Mouse (Mus musculus): ENCODE results near the gene Atp2b1.

- no peak for TF ChIP-seq TCF12 (IDR thresholded peaks at IDR 0.05; ENCODE audit: low read depth, low read length)
- TF ChIP-seq CHD2 (IDR thresholded peaks at IDR 0.05; ENCODE audit: low read length) = no peak
- no peak for TF ChIP-seq RCOR1 (IDR thresholded peaks at IDR 0.05; ENCODE audit: low read depth, low read length)
- TF ChIP-seq MAZ (IDR thresholded peaks at IDR 0.05; ENCODE audit: low read depth, low read length) = no peak
- no peak for TF ChIP-seq ELF1 (IDR thresholded peaks at IDR 0.05; ENCODE audit: low read depth, low read length)
- no peak for TF ChIP-seq POLR2AphosphoS5 (IDR thresholded peaks at IDR 0.05; ENCODE audit: borderline replicate concordance, low read depth, low read length)
- TF ChIP-seq MEF2A (IDR thresholded peaks at IDR 0.05; ENCODE audit: extremely low read depth, insufficient replicate concordance, low read depth, low read length, poor library complexity, severe bottlenecking) = no peak
- no peak for TF ChIP-seq MYC (IDR thresholded peaks at IDR 0.05; ENCODE audit: low read depth, low read length)
- no peak for TF ChIP-seq SIN3A (IDR thresholded peaks at IDR 0.05; ENCODE audit: low read length)
These were observed 62.8 kb downstream of the Atp2b1 start for GRCm38 (mm10) chr10:98976877-98977494.
